Mouse (Mus musculus): ENCODE measurements around the gene Pkm. TPM values are rescaled to one million over a fixed set of nuclear protein-coding genes. Genes with fewer than 3 reads are reported as not detected.

Pkm gene
- 513 and 525 TPM in 2 replicates for total RNA-seq (2014; fragmentation: Nextera tagmentation)
- 1,005 and 1,006 TPM in 2 replicates for total RNA-seq (2017)

- ATAC-seq (replicated peaks; ENCODE audit: poor library complexity, severe bottlenecking) = peak; percentile 57
Observed at GRCm38 (mm10) chr9:59655958-59656634, at the start of gene Pkm. Gene Pkm, plus strand, starts transcription at chr9:59656368.

GRCm38 (mm10) chr9:59610950-59611349, 45.2 kb upstream of the Pkm start:
- no peak for ATAC-seq (replicated peaks; ENCODE audit: poor library complexity, severe bottlenecking)

- ATAC-seq (replicated peaks; ENCODE audit: poor library complexity, severe bottlenecking) = no peak
Observed at GRCm38 (mm10) chr9:59615797-59616196, 40.4 kb upstream of the Pkm start.

GRCm38 (mm10) chr9:59616622-59617306, 39.4 kb upstream of the Pkm start, which contains the start of gene Parp6:
Gene Parp6, plus strand, starts transcription at chr9:59617284.
- peak; percentile 94 for ATAC-seq (replicated peaks; ENCODE audit: poor library complexity, severe bottlenecking)

- peak; percentile 5; the same call in 1 of the 2 replicates for ATAC-seq (replicated peaks; ENCODE audit: poor library complexity, severe bottlenecking)
Observed at GRCm38 (mm10) chr9:59617307-59617973, 38.7 kb upstream of the Pkm start.

GRCm38 (mm10) chr9:59638372-59638771, 17.8 kb upstream of the Pkm start:
- ATAC-seq (replicated peaks; ENCODE audit: poor library complexity, severe bottlenecking) = no peak

- no peak for ATAC-seq (replicated peaks; ENCODE audit: poor library complexity, severe bottlenecking)
Observed at GRCm38 (mm10) chr9:59639936-59640335, 16.2 kb upstream of the Pkm start.

GRCm38 (mm10) chr9:59641320-59641719, 14.8 kb upstream of the Pkm start:
- ATAC-seq (replicated peaks; ENCODE audit: poor library complexity, severe bottlenecking) = no peak

GRCm38 (mm10) chr9:59649911-59650310, 6.3 kb upstream of the Pkm start:
- ATAC-seq (replicated peaks; ENCODE audit: poor library complexity, severe bottlenecking) = no peak

- peak; percentile 38 for ATAC-seq (replicated peaks; ENCODE audit: poor library complexity, severe bottlenecking)
Observed at GRCm38 (mm10) chr9:59653371-59653770, 2.8 kb upstream of the Pkm start.

- no peak for ATAC-seq (replicated peaks; ENCODE audit: poor library complexity, severe bottlenecking)
Observed at GRCm38 (mm10) chr9:59654450-59654983, 1.7 kb upstream of the Pkm start.

- ATAC-seq (replicated peaks; ENCODE audit: poor library complexity, severe bottlenecking) = peak; percentile 26
Observed at GRCm38 (mm10) chr9:59656635-59657617, 758 bp downstream of the Pkm start.

- ATAC-seq (replicated peaks; ENCODE audit: poor library complexity, severe bottlenecking) = no peak
Observed at GRCm38 (mm10) chr9:59658146-59658545, 2.0 kb downstream of the Pkm start.

GRCm38 (mm10) chr9:59659036-59660026, 3.2 kb downstream of the Pkm start:
- ATAC-seq (replicated peaks; ENCODE audit: poor library complexity, severe bottlenecking) = peak; percentile 23

GRCm38 (mm10) chr9:59660421-59660820, 4.3 kb downstream of the Pkm start:
- ATAC-seq (replicated peaks; ENCODE audit: poor library complexity, severe bottlenecking) = no peak

- no peak for ATAC-seq (replicated peaks; ENCODE audit: poor library complexity, severe bottlenecking)
Observed at GRCm38 (mm10) chr9:59661298-59661975, 5.3 kb downstream of the Pkm start.

GRCm38 (mm10) chr9:59663226-59663625, 7.1 kb downstream of the Pkm start:
- ATAC-seq (replicated peaks; ENCODE audit: poor library complexity, severe bottlenecking) = no peak

GRCm38 (mm10) chr9:59663957-59664356, 7.8 kb downstream of the Pkm start:
- no peak for ATAC-seq (replicated peaks; ENCODE audit: poor library complexity, severe bottlenecking)
